Mouse (Mus musculus) cerebral cortex, adult 2 months (tissue): ENCODE measurements around the gene Xrcc5.

Source experiments
- WGBS: fragments of 180-500 bp; shearing (Covaris S2); methylation state at CpG from one replicate; pipeline ENCODE4 v1.1.7; 2018; 5-methylcytosine and 5-hydroxymethylcytosine counted together

Xrcc5 gene

DNA sequence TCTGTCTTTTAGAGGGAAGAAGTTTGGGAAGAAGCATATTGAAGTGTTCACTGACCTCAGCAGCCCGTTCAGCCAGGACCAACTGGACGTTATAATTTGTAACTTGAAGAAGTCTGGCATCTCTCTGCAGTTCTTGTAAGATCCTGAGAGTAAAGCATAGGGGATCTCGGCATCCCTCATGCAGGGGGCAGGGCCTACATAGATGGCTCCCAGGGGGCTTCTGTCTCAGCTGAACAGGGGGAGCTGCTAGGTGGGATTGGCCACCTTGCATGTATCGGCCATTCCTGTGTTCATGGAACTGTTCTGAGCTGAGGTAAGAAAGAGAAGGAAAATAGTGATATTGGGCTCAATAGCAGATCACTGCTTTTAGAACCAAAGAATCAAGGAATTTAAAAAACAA, 8.2 kb downstream of the Xrcc5 start:
- 95% methylated on average over 4 of the region's 4 CpGs for WGBS

DNA sequence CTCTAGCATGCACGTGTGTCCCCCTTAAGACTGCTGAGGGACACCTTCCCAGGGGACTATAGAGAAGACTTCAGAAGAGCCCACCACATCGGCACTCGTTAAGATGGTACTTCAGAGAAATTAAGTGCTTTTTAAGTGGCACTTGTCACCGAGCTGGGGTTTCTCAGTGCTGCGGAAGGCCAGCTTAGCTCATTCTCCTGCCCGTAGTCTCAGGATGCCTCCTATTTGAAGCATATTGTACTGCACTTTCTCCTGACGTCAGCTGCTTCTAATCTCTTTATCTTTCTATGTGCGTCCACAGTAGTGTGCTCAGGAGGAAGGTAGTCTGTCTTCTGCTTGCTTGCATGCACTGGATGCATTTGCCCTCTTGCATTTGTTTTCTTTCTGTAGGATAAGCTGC, 9.2 kb downstream of the Xrcc5 start:
- WGBS: 73% methylated on average over 8 of the region's 8 CpGs

- WGBS: 82% methylated on average over 7 of the region's 7 CpGs
Observed at GRCm38 (mm10) chr1:72316901-72317300, 9.7 kb downstream of the Xrcc5 start.

- WGBS: 94% methylated on average over 5 of the region's 5 CpGs
Observed at GRCm38 (mm10) chr1:72320759-72321158, 13.5 kb downstream of the Xrcc5 start.

- WGBS: 93% methylated on average over 4 of the region's 4 CpGs
Observed at GRCm38 (mm10) chr1:72323248-72323647, 16.0 kb downstream of the Xrcc5 start.

DNA sequence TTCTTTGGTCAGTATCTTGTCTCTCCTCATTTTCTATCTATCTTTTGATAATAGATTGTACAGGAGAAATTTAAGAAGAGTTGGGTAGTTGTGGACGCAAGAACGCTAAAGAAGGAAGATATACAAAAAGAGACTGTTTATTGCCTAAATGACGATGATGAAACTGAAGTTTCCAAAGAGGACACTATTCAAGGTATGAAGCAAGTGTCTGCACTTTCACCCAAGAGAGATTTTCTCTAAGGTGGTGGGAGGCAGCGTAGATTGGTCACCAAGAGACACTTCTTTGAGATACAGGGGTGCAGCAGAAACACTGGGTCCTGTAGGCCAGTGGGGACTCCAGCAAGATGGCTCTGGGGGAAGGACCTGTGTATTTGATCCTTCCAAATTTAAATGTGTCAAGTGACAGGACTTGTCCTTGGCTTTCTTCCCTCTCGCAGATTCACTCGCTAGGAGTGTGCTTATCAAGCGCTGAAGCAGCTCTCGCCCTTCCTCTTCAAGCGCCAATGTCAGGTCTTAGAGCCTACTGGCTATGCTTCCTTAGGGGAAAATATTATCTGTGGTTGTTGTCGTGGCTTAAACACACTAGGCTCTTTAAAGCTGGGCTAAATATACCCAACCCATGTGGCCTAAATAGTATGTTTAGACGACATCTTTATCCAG, 19.1 kb downstream of the Xrcc5 start:
- 88% methylated on average over 11 of the region's 11 CpGs for WGBS

GRCm38 (mm10) chr1:72334807-72335206, 27.6 kb downstream of the Xrcc5 start:
- WGBS: 94% methylated on average over 11 of the region's 11 CpGs

DNA sequence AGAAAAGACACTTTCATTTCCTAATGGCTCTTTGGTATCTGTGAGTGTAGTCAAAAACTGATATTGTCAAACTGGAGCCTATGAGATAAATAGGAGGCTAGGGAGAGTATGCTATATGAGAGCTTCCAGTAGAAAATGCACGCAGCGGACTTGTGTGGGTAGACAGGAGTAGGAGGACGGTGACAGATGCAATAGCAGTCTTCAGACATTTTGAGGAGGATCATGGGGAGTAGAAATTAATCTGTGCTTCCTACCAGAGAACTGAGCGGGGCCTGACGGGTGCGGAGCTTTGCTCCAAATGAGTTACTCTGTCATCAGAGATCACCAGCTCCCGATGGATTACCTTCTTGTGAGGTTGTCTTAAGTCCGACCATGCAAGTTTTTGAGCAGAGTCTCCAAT, 29.6 kb downstream of the Xrcc5 start:
- WGBS: 62% methylated on average over 8 of the region's 8 CpGs

DNA sequence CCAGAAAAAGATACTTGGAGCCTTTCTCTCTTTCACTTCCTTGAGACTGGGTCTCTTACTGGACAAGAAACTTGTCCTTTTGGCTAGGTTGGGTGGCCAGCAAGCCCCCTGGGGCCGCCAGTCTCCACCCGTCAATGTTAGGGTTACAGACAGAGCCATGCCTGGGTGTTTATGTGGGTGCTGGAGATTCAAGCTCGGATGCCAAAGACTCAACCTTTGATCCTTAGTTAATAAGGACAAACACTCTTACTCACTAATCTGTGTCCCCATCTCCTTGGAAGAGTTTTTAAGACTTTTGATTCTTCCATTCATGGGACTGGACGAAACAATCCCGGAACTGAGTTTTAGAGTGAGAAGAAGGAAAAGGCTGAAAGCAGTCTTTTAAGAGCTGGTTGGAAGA, 31.1 kb downstream of the Xrcc5 start:
- WGBS: 95% methylated on average over 5 of the region's 5 CpGs

DNA sequence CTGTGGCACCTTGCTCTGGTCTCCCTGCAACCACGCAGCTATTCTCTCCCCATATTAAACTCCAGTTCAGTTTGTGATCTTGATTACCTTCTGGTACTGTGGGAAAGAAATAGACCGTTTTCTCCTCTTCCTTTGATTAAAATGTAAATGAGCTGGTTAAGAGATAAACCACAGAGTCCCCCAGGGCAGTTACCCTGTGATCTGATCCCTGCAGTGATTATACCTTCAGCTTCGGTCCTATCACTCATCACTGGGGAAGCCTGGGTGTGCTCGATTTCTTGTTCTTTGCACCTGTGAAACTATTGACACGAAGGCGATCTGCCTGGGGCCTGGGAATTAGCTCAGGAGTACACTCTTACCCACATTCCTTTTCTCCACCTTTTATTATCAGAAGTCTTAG, 40.7 kb downstream of the Xrcc5 start:
- WGBS: 90% methylated on average over 6 of the region's 6 CpGs

GRCm38 (mm10) chr1:72354856-72355255, 47.6 kb downstream of the Xrcc5 start:
- 89% methylated on average over 2 of the region's 2 CpGs for WGBS

DNA sequence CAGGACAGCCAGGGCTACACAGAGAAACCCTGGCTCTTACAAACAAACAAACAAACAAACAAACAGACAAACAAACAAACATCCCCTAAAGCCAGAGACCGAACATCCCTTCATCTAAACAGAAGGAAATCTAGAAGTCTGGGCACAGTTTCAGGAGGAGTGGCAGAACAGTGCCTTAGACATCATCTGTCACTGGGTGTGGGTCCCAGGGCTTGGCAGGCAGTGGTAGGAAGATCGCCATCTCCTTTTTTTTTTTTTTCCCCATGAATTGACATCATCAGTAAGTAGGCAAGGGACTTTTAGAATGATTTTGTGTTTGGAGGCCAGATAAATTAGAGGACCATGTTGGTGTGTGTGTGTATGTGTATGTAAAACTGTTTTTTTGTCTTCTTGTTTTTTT, 51.0 kb downstream of the Xrcc5 start:
- 81% methylated on average over 2 of the region's 2 CpGs for WGBS

DNA sequence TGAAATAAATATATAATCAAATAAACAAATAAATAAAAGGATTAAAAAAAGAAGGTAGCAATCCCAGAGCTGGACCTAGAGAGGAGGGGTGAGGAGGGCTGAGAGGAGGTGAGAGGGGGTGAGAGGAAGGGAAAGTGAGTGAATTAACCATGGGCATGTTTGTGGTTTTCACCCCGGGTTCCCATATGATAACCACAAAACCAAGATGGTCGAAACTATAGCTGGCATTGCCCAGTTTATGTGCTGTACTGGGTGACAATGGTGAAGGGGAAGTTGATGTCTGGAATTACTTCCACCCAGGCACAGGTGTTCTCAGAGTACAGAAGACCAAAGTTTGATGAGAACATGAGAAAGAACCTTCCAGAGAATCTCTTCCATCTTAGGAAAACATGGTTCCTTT, 52.2 kb downstream of the Xrcc5 start:
- 88% methylated on average over 2 of the region's 2 CpGs for WGBS

DNA sequence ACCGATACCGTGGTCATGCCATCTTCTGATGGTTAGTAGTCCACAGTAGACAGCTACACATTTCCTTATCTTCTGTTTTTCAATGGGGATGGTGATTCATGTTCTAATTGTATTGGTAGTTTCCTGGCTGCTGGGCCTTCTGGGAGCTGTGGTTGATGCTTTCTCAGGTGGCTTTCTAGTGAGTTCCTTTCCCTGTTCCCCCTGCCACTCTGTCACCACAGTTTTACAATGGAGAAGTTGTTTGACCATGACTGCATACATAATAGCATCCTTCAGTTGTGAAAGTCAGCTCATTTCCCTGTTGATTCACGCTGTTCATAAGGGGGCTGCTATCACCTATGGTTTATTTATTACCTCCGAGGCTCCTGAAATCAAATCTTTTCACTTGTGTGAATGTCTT, 53.6 kb downstream of the Xrcc5 start:
- WGBS: 93% methylated on average over 4 of the region's 4 CpGs

DNA sequence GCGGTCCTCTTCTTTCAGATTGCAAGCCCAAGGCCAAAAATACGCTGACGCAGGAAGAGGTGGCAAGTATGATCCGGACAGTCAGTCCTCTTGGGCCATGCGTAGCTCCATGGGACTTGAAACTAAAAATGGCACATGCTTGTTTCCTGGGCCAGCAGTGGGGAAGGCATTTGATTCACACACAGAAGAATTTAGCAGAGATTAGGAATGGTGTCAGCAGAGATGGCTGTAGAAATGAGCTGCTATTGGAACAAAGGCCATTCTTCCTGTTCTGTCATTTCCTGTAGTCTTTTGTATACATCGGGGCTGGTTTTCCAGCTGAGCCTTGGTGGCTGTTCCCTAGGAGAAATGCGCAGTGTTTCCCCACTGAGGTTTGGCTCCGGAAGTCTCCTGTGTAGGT, 57.4 kb downstream of the Xrcc5 start:
- WGBS: 58% methylated on average over 8 of the region's 8 CpGs

DNA sequence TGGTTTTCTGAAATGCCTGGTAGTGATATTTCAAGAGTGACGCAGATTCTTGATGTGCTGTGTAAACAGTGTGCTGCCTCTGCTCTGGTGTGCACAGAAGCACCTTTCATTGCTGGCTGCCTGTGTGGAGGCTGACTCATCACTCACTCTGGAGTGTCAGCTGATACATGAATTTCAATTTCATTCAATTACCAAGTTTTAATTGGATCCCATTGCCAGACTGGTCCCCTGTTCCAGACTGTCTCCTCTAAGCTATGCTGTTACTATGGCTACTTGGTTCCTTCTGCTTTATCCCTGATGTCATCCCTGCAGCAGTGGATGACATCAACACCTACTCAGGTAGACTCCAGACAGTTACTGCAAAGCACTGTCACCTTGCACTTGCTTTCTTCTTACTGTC, 65.3 kb downstream of the Xrcc5 start:
- 32% methylated on average over 1 of the region's 1 CpGs for WGBS

- WGBS: 63% methylated on average over 3 of the region's 3 CpGs
Observed at GRCm38 (mm10) chr1:72372913-72373312, 65.7 kb downstream of the Xrcc5 start.

DNA sequence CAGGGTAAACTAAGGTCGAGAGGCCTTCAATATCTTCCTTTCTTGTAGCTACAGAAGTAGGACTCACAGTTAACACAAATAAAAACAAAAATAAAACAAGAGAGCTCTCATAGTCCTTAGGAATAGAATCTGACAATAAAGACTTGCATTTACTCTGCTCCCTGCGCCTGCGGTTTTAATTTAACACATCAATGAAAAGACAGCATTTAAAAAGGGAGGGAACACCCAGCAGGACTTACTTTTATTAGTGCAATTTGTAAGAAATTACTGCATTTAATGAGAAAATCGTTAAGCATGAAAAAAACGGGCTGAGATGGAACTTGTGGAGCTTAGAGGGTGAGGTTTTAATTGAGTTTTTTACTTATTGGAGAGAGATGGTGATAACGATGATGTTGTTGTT, 66.4 kb downstream of the Xrcc5 start:
- 65% methylated on average over 6 of the region's 6 CpGs for WGBS

GRCm38 (mm10) chr1:72374049-72374448, 66.8 kb downstream of the Xrcc5 start:
- WGBS: 77% methylated on average over 4 of the region's 4 CpGs

DNA sequence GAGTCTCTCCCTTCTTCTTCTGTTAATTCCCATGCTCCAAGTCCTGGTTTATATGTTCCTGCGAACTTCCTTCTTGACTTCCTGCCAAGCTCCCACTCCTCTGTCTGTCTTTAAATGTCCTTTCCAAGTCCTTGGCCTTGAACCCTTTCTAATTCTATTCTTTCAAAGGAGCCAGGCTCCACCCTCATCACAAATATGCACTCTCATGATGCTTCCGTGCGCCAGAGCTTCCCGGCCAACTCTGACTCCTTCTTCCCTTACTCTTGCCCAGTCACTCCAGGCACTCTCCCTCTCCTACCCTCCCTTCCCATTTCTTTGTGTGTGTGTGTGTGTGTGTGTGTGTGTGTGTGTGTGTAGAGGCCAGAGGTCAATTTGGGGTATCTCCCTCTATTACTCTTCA, 70.9 kb downstream of the Xrcc5 start:
- whole genome bisulfite sequencing: 85% methylated on average over 4 of the region's 4 CpGs

DNA sequence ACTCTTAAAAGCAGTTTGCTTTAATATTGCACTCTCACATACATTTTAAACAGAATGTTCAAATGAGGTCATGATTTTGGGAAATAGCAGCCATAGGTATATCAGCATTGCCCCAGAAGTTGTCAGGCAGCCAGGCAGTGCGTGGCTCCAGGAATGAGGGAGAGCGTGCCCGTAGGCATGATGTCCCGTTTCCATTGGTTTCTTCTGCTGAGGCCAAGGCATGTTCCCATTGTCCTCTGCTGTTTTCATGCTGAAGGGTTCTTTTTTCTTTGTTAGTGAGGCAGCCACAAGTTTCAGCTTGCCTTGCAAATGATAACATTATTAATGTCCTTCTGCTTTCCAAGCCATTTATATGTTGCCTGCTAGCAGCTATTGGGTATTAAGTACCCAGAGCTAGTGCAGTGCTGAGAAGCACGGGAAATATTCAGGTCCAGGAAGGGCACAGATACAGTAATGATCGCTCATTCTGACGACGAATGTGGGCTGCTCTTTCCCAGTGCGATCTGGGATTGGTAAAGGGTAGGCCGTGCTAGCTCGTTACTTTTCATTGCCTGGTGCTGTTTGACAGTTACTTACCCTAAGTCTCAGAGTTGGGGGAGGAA, 72.6 kb downstream of the Xrcc5 start:
- WGBS: 72% methylated on average over 11 of the region's 11 CpGs

DNA sequence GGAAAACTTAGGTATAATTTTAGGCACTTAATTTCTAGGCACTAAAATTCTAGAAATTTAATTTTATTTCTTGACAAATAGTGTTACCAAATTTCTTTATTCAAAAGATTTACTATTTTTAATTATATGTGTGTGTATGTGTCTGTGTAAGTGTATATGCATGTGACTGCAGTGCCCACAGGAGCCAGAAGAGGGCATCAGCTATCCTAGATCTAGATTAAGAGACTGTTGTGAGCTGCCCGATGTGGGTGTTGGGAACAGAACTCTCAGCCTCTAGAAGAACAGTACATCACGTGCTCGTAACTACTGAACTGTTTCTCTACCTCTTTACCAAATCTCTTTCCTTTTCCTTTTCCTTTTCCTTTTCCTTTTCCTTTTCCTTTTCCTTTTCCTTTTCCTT, 73.3 kb downstream of the Xrcc5 start:
- WGBS: 98% methylated on average over 3 of the region's 3 CpGs

DNA sequence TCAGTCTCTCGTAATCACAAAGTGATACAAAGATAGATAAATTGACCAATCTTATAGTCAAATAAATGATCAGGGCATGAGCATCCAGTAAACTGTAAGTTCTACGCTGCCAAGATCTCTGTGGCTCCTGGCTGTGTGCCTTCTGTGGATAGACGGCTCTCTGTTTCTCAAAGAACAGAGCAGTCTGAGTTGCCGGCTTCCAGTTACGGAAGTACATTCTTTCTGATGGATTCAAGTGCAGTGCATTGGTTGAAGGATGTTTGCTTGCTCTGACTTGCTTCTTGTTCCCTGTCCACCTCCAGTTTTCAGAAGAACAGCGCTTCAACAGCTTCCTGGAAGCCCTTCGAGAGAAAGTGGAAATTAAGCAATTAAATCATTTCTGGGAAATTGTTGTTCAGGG, 75.8 kb downstream of the Xrcc5 start:
- WGBS: 70% methylated on average over 7 of the region's 7 CpGs

GRCm38 (mm10) chr1:72383651-72384050, 76.4 kb downstream of the Xrcc5 start:
- whole genome bisulfite sequencing: 76% methylated on average over 5 of the region's 5 CpGs
